In genomic region chrX:21293666-21294065, GRCm38 (mm10) we compare ENCODE assay signal across 9 mouse cellular contexts.
DNase-seq lines count a peak whose midpoint lies in the region; ATAC-seq and TF ChIP-seq lines count a peak whose summit lies in the region.
"Had no signal": no experiment of that assay in that cellular context is flagged by ENCODE, and none has a peak within 500 bp of the region (broad histone marks: within the 10 kb centered on the region; RNA-seq: fewer than 3 reads in every experiment).

No protein-coding gene starts in this region.

- no peak for TF ChIP-seq POLR2A in bone marrow, adult 2 months (IDR thresholded peaks at IDR 0.05; ENCODE audit: borderline replicate concordance, control insufficient read depth, low read depth, low read length)

- ATAC-seq in neural tube, embryonic 15.5 days (ENCODE audit: low FRiP score), result no peak
- no peak for ATAC-seq in hindbrain, postnatal 0 days
- ATAC-seq in midbrain, postnatal 0 days (ENCODE audit: low FRiP score), result no peak
- no peak for ATAC-seq in erythroid progenitor cell, adult 5-6 weeks (replicated peaks; ENCODE audit: low FRiP score, poor library complexity, severe bottlenecking)

- H3K4me1 ChIP-seq in neural tube, embryonic 15.5 days, result no peaks in the 10 kb centered on the region
- no peaks in the 10 kb centered on the region for H3K4me1 ChIP-seq in bone marrow, adult 2 months (ENCODE audit: control insufficient read depth, insufficient read depth, low read length)
- no peaks in the 10 kb centered on the region for H3K4me1 ChIP-seq in hindbrain, postnatal 0 days (ENCODE audit: insufficient read depth, low read length)
- no peaks in the 10 kb centered on the region for H3K4me1 ChIP-seq in midbrain, postnatal 0 days (ENCODE audit: insufficient read depth, low read length)

- no peak overlapping the region for H3K4me2 ChIP-seq in neural tube, embryonic 15.5 days
- H3K4me2 ChIP-seq in hindbrain, postnatal 0 days (ENCODE audit: low read depth, low read length), result no peak overlapping the region
- H3K4me2 ChIP-seq in midbrain, postnatal 0 days (ENCODE audit: low read depth, low read length, poor library complexity, severe bottlenecking), result no peak overlapping the region

- no peaks in the 10 kb centered on the region for H3K36me3 ChIP-seq in neural tube, embryonic 15.5 days
- no peaks in the 10 kb centered on the region for H3K36me3 ChIP-seq in hindbrain, postnatal 0 days (ENCODE audit: insufficient read depth, low read length)
- no peaks in the 10 kb centered on the region for H3K36me3 ChIP-seq in midbrain, postnatal 0 days (ENCODE audit: insufficient read depth, low read length)

- intact Hi-C loops in gastrocnemius, adult 2 months (cut with DNase I), result no loop called here

- WGBS in neural tube, embryonic 15.5 days, result 24% methylated on average over 5 of the region's 5 CpGs
- WGBS in bone marrow, adult 2 months, result 13% methylated on average over 5 of the region's 5 CpGs
- 23% methylated on average over 5 of the region's 5 CpGs for WGBS in hindbrain, postnatal 0 days
- 16% methylated on average over 5 of the region's 5 CpGs for WGBS in midbrain, postnatal 0 days

- no peak overlapping the region for H3K9ac ChIP-seq in neural tube, embryonic 15.5 days (replicated peaks)
- H3K9ac ChIP-seq in hindbrain, postnatal 0 days (replicated peaks; ENCODE audit: low read length), result no peak overlapping the region
- H3K9ac ChIP-seq in midbrain, postnatal 0 days (replicated peaks; ENCODE audit: low read length, poor library complexity, severe bottlenecking), result no peak overlapping the region

- TF ChIP-seq CTCF in gastrocnemius, adult 2 months (IDR thresholded peaks at IDR 0.05), result peak; percentile 47
- peak; percentile 59 for TF ChIP-seq CTCF in bone marrow, adult 2 months (IDR thresholded peaks at IDR 0.05; ENCODE audit: control insufficient read depth, insufficient read depth, low read length)
- TF ChIP-seq CTCF in hindbrain, postnatal 0 days (IDR thresholded peaks at IDR 0.05; ENCODE audit: low read depth), result peak; percentile 67
- peak; percentile 63 for TF ChIP-seq CTCF in midbrain, postnatal 0 days (IDR thresholded peaks at IDR 0.05)

- H3K4me3 ChIP-seq in gastrocnemius, adult 2 months, result no peak overlapping the region
- H3K4me3 ChIP-seq in neural tube, embryonic 15.5 days (replicated peaks), result no peak overlapping the region
- H3K4me3 ChIP-seq in bone marrow, adult 2 months (replicated peaks; ENCODE audit: control insufficient read depth, low read depth, low read length), result no peak overlapping the region
- H3K4me3 ChIP-seq in hindbrain, postnatal 0 days (ENCODE audit: low read length), result no peak overlapping the region
- H3K4me3 ChIP-seq in midbrain, postnatal 0 days (ENCODE audit: low read depth, low read length), result no peak overlapping the region
- H3K4me3 ChIP-seq: myocyte had no signal

- DNase-seq in gastrocnemius, adult 2 months, result peak; percentile 52
- DNase-seq in gastrocnemius, postnatal 25 days, result no peak
- peak; percentile 24 for DNase-seq in neural tube, embryonic 10.5 days (ENCODE audit: extremely low spot score, low spot score)
- peak; percentile 59 for DNase-seq in hindbrain, postnatal 0 days (ENCODE audit: low spot score)
- DNase-seq in midbrain, postnatal 0 days (ENCODE audit: low spot score), result no peak

- no peaks in the 10 kb centered on the region for H3K9me3 ChIP-seq in neural tube, embryonic 15.5 days (replicated peaks)
- H3K9me3 ChIP-seq in hindbrain, postnatal 0 days (ENCODE audit: low read length), result no peaks in the 10 kb centered on the region
- no peaks in the 10 kb centered on the region for H3K9me3 ChIP-seq in midbrain, postnatal 0 days (ENCODE audit: low read length)

- H3K27me3 ChIP-seq in neural tube, embryonic 15.5 days (replicated peaks), result no peaks in the 10 kb centered on the region
- H3K27me3 ChIP-seq in hindbrain, postnatal 0 days (ENCODE audit: insufficient read depth, low read length), result no peaks in the 10 kb centered on the region
- no peaks in the 10 kb centered on the region for H3K27me3 ChIP-seq in midbrain, postnatal 0 days (ENCODE audit: insufficient read depth, low read length)

- no peak overlapping the region for H3K27ac ChIP-seq in gastrocnemius, adult 2 months
- H3K27ac ChIP-seq in neural tube, embryonic 15.5 days (replicated peaks), result no peak overlapping the region
- H3K27ac ChIP-seq in bone marrow, adult 2 months (ENCODE audit: control insufficient read depth, insufficient read depth, low read depth, low read length, poor library complexity), result no peak overlapping the region
- no peak overlapping the region for H3K27ac ChIP-seq in hindbrain, postnatal 0 days
- H3K27ac ChIP-seq in midbrain, postnatal 0 days (ENCODE audit: low read depth, low read length), result no peak overlapping the region

Comparison
In these comparisons a context has a peak if more than half of its experiments do, and no peak if none do; other contexts are left out.
1. DNase-seq: peak in gastrocnemius, adult 2 months (single experiment), neural tube, embryonic 10.5 days (single experiment) and hindbrain, postnatal 0 days (single experiment); none in gastrocnemius, postnatal 25 days (single experiment) and midbrain, postnatal 0 days (single experiment).
2. Peak in every context shown above with its lines, with median percentiles within 50 percentile points of each other: CTCF ChIP-seq.